Mouse (Mus musculus): ENCODE measurements around the gene Prpf4. TPM values are rescaled to one million over a fixed set of nuclear protein-coding genes. Genes with fewer than 3 reads are reported as not detected.

The Prpf4 gene
- total RNA-seq, 2 experiments from 2014 or later: 14.4 to 16.7 TPM

DNA sequence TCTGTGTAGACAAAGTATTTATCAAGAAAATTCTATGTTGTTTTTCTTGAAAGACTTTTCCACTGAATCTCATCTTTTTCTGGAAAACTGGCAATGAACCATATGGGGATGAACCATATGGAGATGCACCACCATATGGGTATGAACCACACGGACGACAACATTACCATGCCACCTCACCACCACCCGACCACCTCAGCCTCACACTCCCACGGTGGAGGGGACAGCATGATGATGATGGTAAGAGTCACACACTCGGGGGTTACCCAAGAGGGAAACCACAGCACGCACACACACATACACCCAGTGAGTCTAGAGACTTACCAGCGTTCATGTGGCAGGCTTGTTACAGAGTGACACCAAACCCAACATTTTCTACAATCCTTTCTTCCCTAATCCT lies 23.2 kb upstream of the Prpf4 start:
- no peak for ATAC-seq (replicated peaks; ENCODE audit: poor library complexity)

DNA sequence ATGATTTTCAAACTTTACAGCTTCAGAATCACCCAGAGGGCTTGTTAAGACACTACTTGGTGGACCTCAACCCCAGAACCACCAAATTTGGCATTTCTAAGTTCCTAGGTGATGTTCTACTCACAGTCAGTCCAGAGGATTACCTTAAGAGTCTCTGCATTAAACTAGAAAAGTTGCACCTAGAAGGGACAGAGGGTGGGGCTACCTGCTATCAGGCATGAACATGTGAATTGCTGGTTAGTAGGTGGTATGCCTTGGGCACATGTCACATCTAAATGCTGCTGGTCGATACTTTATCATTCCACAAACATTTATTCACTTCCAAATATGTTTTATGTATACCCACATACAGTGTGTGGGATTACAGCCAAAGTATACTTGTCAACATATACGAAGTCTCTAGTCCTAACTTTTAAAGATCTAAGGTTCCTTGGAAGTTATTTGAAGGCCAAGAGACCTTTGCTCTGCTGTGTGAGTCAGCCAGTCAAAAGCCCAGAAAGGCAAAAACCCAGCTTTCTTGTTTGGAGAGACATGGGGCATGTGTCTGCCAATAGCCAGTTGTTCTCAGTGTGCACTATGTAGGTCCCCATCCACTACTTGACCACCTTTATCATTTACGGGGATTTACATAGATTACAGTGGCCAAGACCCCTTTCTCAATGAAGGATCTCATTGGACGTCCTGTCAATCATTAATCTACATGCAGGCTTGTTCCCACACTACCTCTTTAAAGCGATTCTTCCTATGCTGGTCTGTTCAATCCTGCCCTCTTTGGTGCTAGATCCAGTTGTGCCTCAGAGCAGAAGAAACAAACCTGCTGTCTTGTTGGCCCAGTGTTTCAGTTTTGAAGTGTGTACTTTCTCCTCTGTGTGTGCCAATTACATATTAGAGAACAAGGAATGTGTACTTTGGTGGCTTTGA lies 18.7 kb upstream of the Prpf4 start:
- no peak for ATAC-seq (replicated peaks; ENCODE audit: poor library complexity)

DNA sequence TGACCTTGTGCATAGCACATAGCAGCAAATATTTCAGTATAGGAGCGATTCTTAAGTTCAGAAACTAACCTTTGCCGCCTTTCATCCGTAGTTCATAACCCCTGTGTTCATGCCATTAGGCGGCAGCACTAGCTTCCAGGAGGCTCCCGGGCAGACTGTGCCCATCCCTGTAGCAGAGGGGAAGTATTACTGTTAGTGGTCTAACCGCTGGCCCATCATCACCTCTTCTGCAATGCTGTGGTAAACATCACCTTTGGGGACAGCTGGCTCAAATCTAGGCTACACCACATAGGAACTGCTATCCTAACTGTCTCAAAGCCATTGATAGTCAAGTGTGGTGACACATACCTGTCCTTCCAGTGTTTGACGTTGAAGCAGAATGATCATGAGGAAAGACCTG lies 16.7 kb upstream of the Prpf4 start:
- ATAC-seq (replicated peaks; ENCODE audit: poor library complexity): peak; percentile 96

GRCm38 (mm10) chr4:62393459-62393858 lies 15.1 kb upstream of the Prpf4 start:
- no peak for ATAC-seq (replicated peaks; ENCODE audit: poor library complexity)

DNA sequence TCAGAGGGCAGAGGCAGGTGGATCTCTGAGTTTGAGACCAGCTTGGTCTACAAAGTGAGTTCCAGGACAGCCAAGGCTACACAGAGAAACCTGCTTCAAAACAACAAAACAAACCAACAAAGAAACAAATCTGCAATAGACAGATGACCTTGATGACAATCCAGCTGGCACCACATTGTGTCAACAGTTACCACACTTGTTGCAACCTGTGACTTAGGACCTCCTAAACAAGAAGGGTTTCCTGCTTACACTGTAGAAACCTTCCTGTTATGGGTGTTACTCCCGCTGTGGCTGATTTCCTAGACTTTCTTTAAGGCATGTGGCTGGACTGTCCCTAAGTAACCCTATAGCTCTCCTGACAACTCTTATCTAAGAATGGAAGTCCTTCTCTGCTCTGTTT lies 12.8 kb upstream of the Prpf4 start:
- ATAC-seq (replicated peaks; ENCODE audit: poor library complexity): peak; percentile 47

DNA sequence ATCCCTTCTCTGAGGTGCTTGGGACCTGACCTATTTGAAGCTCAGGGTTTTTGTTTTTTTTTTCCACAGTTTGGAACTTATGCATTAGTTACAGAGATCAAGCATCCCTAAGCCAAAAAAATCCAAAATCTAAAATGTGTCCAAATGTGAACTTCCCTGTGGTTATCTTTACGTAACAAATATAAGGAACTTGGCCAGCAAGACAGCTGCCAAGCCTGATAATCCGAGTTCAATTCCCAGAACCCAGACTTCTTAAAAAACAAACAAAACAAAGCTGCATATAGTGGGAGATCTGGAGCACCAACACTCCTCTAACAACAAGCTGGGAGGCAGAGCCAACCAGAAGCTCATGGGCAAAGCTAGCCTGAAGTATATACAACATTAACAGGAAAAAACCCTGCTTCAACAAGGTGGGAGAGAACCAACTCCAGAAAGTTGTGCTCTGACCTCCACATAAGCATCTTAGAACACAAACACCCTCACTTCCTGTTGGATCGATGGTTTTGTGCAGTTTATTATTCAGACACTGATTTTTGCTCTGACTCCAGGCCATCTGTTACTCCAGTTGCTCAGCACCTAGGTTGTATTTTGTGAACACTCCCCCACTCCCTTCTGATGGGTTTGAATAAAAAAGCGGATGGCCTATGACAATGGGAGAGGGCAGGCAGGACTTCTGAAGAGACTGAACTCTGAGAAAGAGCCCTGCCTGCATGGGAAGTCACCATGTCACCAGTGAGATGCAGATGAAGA lies 10.8 kb upstream of the Prpf4 start:
- ATAC-seq (replicated peaks; ENCODE audit: poor library complexity): no peak

DNA sequence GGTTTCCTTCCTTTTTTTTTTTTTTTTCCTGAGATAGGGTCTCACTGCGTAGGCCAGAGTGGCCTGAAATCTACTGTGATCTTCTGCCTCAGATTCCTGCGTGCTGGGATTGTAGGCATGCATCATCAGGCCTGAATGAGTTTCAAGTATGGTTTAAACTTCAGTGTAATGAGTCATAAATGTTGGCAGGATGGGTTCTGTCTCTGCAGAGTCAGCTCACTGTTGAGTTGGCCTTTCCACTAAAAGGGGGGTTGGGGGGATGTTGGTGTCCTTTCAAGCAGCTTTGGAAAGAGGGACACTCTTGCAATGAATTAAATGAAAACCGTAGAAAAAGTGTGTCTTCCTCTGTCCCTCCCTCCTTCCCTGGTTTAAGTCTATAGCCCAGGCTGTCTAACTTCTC lies 9.6 kb upstream of the Prpf4 start:
- no peak for ATAC-seq (replicated peaks; ENCODE audit: poor library complexity)

DNA sequence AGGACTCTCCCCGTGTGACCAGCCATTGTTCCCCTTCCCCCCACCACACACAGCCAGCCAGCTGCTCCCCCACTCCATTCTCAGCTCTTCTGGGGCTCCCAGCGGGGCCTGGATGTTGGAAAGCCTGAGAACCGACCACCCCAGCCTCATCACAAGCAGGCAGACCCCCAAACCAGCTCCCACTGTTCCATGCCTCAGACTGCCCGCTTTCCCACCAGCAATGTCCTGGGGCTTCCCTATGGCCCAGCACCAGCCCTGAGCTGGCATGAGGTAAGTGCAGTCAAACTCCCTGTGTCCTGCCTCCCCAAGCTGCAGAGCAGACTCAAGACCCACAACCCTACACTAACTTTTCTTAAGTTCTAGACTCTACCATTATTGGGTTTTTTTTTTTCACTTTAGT lies 2.5 kb upstream of the Prpf4 start:
- no peak for ATAC-seq (replicated peaks; ENCODE audit: poor library complexity)

- ATAC-seq (replicated peaks; ENCODE audit: poor library complexity): peak; percentile 53
Measured at GRCm38 (mm10) chr4:62407730-62408582, 641 bp upstream of the Prpf4 start.

DNA sequence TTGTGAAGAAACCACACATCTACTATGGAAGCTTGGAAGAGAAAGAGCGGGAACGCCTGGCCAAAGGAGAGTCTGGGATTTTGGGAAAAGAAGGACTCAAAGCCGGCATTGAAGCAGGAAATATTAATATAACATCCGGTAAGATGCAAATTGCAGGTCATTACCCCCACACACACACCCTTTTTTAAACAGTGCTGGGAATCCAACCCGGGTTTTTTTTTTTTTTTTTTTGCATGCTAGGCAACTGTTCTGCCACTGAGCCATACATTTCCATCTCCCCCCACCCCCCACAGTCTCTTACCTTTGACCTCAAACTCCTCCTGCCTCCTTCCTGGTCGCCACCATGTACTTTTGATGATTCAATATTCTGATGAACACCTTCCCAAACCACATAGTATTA lies 1.0 kb downstream of the Prpf4 start:
- no peak for ATAC-seq (replicated peaks; ENCODE audit: poor library complexity)

DNA sequence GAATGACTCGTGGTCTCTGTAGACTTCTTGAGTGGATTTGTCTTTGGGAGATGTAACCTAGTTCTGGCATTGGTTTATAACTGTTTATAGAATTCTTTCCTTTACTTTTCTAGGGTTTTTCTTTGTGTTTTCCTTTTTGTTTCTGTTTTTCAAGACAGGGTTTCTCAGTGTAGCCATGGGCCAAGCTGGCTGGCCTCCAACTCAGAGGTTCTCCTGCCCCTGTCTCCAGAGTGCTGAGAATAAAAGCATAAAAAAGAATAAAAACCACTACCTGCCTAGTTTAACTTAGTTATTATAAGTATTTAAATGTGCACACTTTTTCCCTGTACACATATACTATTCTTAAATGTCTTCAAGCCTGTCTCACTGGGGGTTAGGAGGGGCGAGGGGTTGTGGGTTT lies 1.7 kb downstream of the Prpf4 start:
- no peak for ATAC-seq (replicated peaks; ENCODE audit: poor library complexity)

DNA sequence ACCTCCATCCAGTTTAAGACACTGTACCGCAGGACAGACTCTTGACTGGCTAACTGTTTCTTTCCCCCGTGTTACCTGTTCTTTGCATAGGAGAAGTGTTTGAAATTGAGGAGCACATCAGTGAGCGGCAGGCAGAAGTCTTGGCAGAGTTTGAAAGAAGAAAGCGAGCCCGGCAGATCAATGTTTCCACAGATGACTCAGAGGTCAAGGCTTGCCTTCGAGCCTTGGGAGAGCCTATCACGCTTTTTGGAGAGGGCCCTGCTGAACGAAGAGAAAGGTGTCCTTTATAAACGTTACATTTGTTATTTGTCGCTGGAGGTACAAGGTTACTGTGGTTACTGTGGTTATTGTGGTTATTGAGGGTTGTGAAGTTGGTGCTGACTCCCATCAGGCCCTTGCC lies 3.0 kb downstream of the Prpf4 start:
- no peak for ATAC-seq (replicated peaks; ENCODE audit: poor library complexity)

DNA sequence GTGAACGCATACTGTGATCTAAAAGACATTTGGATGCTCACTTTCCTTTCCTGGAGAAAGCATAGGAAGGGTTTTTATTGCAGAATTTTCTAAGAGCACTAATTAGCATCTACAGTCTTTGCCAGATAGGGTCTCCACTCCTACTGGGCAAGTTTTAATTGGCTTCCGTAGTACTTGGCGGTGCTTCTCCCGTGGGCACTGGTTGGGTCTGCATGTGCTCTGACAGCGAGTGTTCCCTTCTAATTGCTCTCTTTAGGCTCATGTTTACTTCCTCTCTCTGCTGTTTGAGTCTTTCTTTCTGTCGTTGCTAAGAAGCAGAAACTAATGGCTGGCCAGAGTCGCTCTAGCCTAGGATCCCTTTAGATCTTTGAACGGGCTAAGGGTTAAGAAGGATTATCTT lies 9.9 kb downstream of the Prpf4 start:
- no peak for ATAC-seq (replicated peaks; ENCODE audit: poor library complexity)

- no peak for ATAC-seq (replicated peaks; ENCODE audit: poor library complexity)
Measured at GRCm38 (mm10) chr4:62419091-62419490, 10.5 kb downstream of the Prpf4 start.

DNA sequence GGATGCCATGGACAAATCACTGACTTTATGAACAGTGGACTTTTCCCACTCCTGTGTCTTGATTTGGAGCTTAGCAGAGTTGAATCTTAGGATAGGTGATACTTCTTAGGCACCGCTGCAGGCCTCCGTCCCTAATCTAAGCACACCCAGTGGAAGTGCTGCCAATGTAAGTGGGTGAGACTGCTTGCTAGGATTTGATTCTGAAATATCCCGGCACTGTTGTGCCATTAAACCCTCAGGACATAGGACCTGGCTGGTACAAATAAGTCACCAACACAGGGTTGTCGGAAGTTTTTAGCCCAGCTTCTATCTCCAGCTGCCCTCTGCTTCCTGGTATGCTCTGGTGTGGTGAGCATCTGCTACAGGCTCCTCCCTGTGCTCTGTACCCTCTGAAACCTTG lies 17.3 kb downstream of the Prpf4 start:
- ATAC-seq (replicated peaks; ENCODE audit: poor library complexity): no peak

DNA sequence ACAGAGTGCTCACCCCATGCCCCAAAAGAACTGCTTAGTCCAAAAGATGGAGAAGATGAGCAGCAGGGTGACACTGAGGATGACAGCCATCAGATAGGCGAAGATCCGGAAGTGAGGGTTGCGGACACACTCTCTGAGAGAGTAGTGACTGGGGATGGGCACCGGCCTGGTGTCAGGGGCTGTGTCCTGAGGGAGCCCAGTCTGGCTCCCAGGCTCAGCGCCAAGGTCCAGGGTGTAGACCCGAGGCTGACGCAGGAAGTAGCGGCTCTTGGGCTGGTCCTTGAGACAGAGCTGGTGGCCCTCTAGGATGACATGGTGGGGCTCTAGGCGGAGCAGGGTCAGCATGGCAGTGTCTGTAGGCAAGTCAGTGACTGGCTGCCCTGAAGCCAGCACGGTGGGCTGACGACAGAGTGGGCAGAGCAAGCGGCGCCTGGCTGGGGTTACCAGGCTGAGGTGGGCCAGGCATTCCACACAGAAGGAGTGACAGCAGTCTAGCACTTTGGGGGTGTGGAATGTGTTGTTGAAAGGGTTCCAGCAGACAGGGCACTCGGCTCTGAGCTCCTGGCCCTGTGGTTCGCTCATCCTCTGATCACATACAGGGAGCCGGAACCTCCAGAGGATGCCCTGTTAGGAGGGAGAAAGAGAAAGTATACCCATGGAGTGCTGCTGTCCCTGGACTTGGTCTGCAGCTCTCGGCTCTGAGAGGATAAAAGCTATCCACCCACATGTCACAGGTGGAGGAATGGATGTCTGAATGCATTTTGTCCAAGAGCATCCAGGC lies 19.6 kb downstream of the Prpf4 start:
- peak; percentile 16; the same call in 1 of the 2 replicates for ATAC-seq (replicated peaks; ENCODE audit: poor library complexity)

- no peak for ATAC-seq (replicated peaks; ENCODE audit: poor library complexity)
Measured at GRCm38 (mm10) chr4:62429616-62430015, 21.0 kb downstream of the Prpf4 start.

- no peak for ATAC-seq (replicated peaks; ENCODE audit: poor library complexity)
Measured at GRCm38 (mm10) chr4:62430678-62431077, 22.1 kb downstream of the Prpf4 start.

GRCm38 (mm10) chr4:62431522-62431921 lies 22.9 kb downstream of the Prpf4 start:
- peak; percentile 63; the same call in 1 of the 2 replicates for ATAC-seq (replicated peaks; ENCODE audit: poor library complexity)
